Mouse (Mus musculus): ENCODE measurements around the gene Ube2cbp. TPM values are rescaled to one million over a fixed set of nuclear protein-coding genes. Genes with fewer than 3 reads are reported as not detected.

The Ube2cbp gene
- polyA plus RNA-seq, 1 experiment: 0.64 TPM

- no peak overlapping the region for H3K4me3 ChIP-seq (replicated peaks)
- TF ChIP-seq FLI1 (IDR thresholded peaks at IDR 0.05; ENCODE audit: low read length): no peak
- TF ChIP-seq GATA1 (IDR thresholded peaks at IDR 0.05; ENCODE audit: borderline replicate concordance, low read length): no peak
- H3K9me3 ChIP-seq: no peaks in the 10 kb centered on the region; the same call in 1 of the 2 replicates
- no peaks in the 10 kb centered on the region for H3K4me1 ChIP-seq
- H3K36me3 ChIP-seq (replicated peaks; ENCODE audit: low read length): no peaks in the 10 kb centered on the region
- no peaks in the 10 kb centered on the region for H3K27me3 ChIP-seq (replicated peaks)
Measured at GRCm38 (mm10) chr9:86301407-86301806, 163.3 kb downstream of the Ube2cbp start.

GRCm38 (mm10) chr9:86298596-86298995 is 166.2 kb downstream of the Ube2cbp start:
- no peak for TF ChIP-seq GATA1 (IDR thresholded peaks at IDR 0.05; ENCODE audit: borderline replicate concordance, low read length)
- TF ChIP-seq FLI1 (IDR thresholded peaks at IDR 0.05; ENCODE audit: low read length): no peak
- H3K4me1 ChIP-seq: no peaks in the 10 kb centered on the region

DNA sequence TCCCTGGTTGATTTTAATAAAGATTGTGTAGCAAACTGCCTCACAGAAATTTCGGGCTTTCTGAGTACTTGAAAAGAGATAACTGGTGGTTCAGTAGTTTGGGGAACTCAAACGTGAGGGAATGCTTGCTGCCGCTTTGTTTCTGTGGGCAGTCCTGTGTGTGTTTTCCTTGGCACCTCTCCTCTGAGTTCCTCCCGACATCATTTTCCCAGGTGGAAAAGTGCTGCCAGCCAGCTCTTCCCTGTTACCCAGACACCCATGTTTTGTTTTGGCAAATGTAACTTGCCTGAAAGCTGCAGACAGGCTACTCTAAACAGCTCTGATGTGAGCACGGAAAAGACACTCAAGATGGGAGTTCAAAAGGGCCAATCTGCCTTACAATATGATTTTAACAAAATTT is 166.6 kb downstream of the Ube2cbp start:
- Histone ChIP-seq H3K4me3 (replicated peaks) (no peak overlapping the region), H3K9me3 (no peaks in the 10 kb centered on the region; the same call in 1 of the 2 replicates), H3K4me1 (no peaks in the 10 kb centered on the region), H3K27me3 (replicated peaks) (no peaks in the 10 kb centered on the region), H3K36me3 (replicated peaks; ENCODE audit: low read length) (no peaks in the 10 kb centered on the region)
- TF ChIP-seq GATA1 (IDR thresholded peaks at IDR 0.05; ENCODE audit: borderline replicate concordance, low read length): no peak

More at GRCm38 (mm10) chr9:86298596-86298995, 166.2 kb downstream of the Ube2cbp start:
- H3K9me3 ChIP-seq: no peaks in the 10 kb centered on the region; the same call in 1 of the 2 replicates
- no peaks in the 10 kb centered on the region for H3K27me3 ChIP-seq (replicated peaks)
- no peak overlapping the region for H3K4me3 ChIP-seq (replicated peaks)
- H3K36me3 ChIP-seq (replicated peaks; ENCODE audit: low read length): no peaks in the 10 kb centered on the region

- Histone ChIP-seq H3K36me3 (replicated peaks; ENCODE audit: low read length) (no peaks in the 10 kb centered on the region), H3K27me3 (replicated peaks) (no peaks in the 10 kb centered on the region), H3K9me3 (no peaks in the 10 kb centered on the region; the same call in 1 of the 2 replicates), H3K4me3 (replicated peaks) (no peak overlapping the region), H3K4me1 (no peaks in the 10 kb centered on the region)
- TF ChIP-seq GATA1 (IDR thresholded peaks at IDR 0.05; ENCODE audit: borderline replicate concordance, low read length) (no peak), FLI1 (IDR thresholded peaks at IDR 0.05; ENCODE audit: low read length) (no peak)
Measured at GRCm38 (mm10) chr9:86296683-86297638, 167.8 kb downstream of the Ube2cbp start.

GRCm38 (mm10) chr9:86287570-86287954 is 177.2 kb downstream of the Ube2cbp start:
- Histone ChIP-seq H3K36me3 (replicated peaks; ENCODE audit: low read length) (no peaks in the 10 kb centered on the region), H3K9me3 (peaks cover 19% of the 10 kb centered on the region), H3K4me1 (no peaks in the 10 kb centered on the region; the same call in 1 of the 2 replicates), H3K27me3 (replicated peaks) (no peaks in the 10 kb centered on the region), H3K4me3 (replicated peaks) (no peak overlapping the region)
- TF ChIP-seq GATA1 (IDR thresholded peaks at IDR 0.05; ENCODE audit: borderline replicate concordance, low read length) (no peak), FLI1 (IDR thresholded peaks at IDR 0.05; ENCODE audit: low read length) (no peak)

DNA sequence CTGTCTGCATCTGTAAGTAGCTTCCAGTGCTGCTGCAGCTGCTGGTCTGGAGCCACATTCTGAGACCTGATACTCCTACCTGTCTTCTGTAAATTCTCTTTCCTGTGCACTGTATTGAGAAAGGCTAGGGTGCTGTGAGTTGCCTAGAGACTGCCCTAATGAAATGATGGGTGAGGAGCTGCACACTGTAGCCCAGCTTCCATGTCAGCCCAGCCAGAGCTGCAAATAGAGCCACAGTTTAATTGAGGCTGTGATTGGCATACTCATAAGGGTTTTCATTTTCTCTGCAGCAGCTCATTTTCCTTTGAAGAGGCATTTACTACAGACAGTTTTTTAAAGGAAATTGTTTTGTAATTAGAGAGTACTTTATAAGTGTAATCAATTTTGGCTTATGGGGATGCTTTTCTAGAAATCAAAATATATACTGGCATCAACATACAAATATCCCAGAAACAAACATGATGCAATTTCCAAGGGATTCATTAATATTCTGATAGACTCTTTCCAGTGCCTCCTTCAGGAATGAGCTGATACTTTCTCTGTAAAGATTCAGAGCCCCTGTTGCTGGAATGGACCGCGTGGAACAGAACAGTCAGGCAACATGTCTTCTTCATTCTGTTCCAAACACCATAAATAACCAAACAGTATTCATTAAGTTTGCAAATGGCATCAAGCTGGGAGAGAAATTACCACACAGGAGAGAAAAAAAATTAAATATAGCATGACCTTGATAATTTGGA is 177.8 kb downstream of the Ube2cbp start:
- H3K27me3 ChIP-seq (replicated peaks): no peaks in the 10 kb centered on the region
- no peaks in the 10 kb centered on the region for H3K36me3 ChIP-seq (replicated peaks; ENCODE audit: low read length)
- TF ChIP-seq FLI1 (IDR thresholded peaks at IDR 0.05; ENCODE audit: low read length): no peak
- no peak for TF ChIP-seq GATA1 (IDR thresholded peaks at IDR 0.05; ENCODE audit: borderline replicate concordance, low read length)
- H3K4me1 ChIP-seq: no peaks in the 10 kb centered on the region; the same call in 1 of the 2 replicates
- H3K9me3 ChIP-seq: peaks cover 19% of the 10 kb centered on the region
- H3K4me3 ChIP-seq (replicated peaks): no peak overlapping the region

GRCm38 (mm10) chr9:86282555-86282954 is 182.2 kb downstream of the Ube2cbp start:
- TF ChIP-seq FLI1 (IDR thresholded peaks at IDR 0.05; ENCODE audit: low read length) (no peak), GATA1 (IDR thresholded peaks at IDR 0.05; ENCODE audit: borderline replicate concordance, low read length) (no peak)
- Histone ChIP-seq H3K27me3 (replicated peaks) (no peaks in the 10 kb centered on the region), H3K4me1 (no peaks in the 10 kb centered on the region; the same call in 1 of the 2 replicates), H3K9me3 (peaks cover 19% of the 10 kb centered on the region), H3K4me3 (replicated peaks) (peak overlapping the region; percentile 65), H3K36me3 (replicated peaks; ENCODE audit: low read length) (no peaks in the 10 kb centered on the region)

GRCm38 (mm10) chr9:86281147-86281467 is 183.6 kb downstream of the Ube2cbp start:
- no peak for TF ChIP-seq GATA1 (IDR thresholded peaks at IDR 0.05; ENCODE audit: borderline replicate concordance, low read length)
- Histone ChIP-seq H3K4me3 (replicated peaks) (no peak overlapping the region), H3K36me3 (replicated peaks; ENCODE audit: low read length) (no peaks in the 10 kb centered on the region), H3K4me1 (no peaks in the 10 kb centered on the region; the same call in 1 of the 2 replicates), H3K27me3 (replicated peaks) (no peaks in the 10 kb centered on the region), H3K9me3 (peaks cover 16% of the 10 kb centered on the region)

DNA sequence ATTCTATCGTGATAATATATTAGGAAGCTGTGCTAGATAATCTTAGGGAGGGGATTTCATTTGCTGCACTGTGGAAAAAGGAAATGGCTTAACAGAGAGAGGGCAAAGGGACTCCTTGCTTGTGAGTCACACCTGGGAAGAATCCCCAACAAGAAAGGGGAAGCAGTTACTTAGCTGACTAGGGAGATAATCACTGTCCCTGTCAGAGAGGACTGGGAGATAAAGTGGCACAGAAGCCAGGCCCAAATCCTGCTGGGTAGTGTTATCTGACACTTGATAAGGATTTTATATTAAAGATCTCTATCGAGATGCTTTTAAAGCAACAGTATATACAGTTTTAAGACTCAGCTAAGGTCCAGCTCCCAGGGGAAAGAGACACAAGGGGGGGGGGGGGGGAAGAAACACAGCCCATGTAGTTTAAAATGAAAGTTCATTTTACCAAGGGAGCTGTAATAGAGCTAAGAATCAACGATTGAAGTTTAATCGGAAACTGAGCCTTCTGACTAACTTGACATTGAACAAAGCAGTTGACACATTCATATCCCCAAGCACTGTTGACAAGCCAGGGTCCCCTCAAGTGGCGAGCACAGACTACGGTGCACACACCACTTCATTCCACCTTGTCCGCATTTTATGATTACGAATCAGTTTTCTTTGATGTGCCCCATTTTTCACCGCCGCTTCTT is 184.1 kb downstream of the Ube2cbp start:
- TF ChIP-seq GATA1 (IDR thresholded peaks at IDR 0.05; ENCODE audit: borderline replicate concordance, low read length) (no peak), FLI1 (IDR thresholded peaks at IDR 0.05; ENCODE audit: low read length) (no peak)
- H3K4me1 ChIP-seq: no peaks in the 10 kb centered on the region; the same call in 1 of the 2 replicates
- no peaks in the 10 kb centered on the region for H3K27me3 ChIP-seq (replicated peaks)
- H3K4me3 ChIP-seq (replicated peaks): no peak overlapping the region
- H3K36me3 ChIP-seq (replicated peaks; ENCODE audit: low read length): no peaks in the 10 kb centered on the region
- H3K9me3 ChIP-seq: peaks cover 12% of the 10 kb centered on the region
